Mouse (Mus musculus): ENCODE measurements at regions not wholly inside any gene's neighbourhood (a gene's known extent, or its start where the extent isn't known, plus 50 kb on each side); places are given as distances from the start of the nearest gene placed in this dataset.

DNA sequence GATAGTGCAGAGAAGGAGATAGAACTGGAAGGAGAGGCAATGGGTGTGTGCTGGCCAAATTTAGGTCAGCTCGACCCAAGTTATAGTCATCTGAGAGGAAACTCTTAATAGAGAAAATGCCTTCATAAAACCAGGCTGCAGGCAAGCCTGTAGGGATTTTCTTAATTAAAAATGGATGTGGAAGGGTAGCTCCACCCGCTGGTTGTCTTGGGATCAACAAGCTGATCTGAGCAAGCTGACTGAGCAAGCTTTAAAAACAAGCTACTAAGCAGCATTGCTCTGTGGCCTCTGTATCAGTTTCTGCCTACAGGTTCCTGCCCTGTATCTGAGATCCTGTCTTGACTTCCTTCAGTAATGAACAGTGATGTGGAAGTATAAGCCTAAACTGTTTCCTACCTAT, 275.8 kb upstream of the Slc7a14 start:
- TF ChIP-seq POLR2A (IDR thresholded peaks at IDR 0.05; ENCODE audit: insufficient read depth, low read length) (no peak), CTCF (IDR thresholded peaks at IDR 0.05; ENCODE audit: low read depth, low read length) (no peak), EP300 (IDR thresholded peaks at IDR 0.05; ENCODE audit: insufficient read depth, low read depth, low read length) (no peak)

Data from ES-Bruce4 (cell line).